Mouse (Mus musculus) cerebellum, adult 2 months (tissue): ENCODE measurements at regions not wholly inside any gene's neighbourhood (a gene's known extent, or its start where the extent isn't known, plus 50 kb on each side); places are given as distances from the start of the nearest gene placed in this dataset.
"Not testable (repeated sequence)": the region's sequence is repeated elsewhere in the genome, so short reads cannot be mapped to it uniquely, and the experiment has no call there.

Experiments
- CTCF ChIP-seq: fragments of 200-500 bp; IDR thresholded peaks from 2 replicates; pipeline ENCODE4 v1.5.1; 2011; ENCODE audit warnings: low read depth, mild to moderate bottlenecking, control low read depth, low read length, moderate library complexity, borderline replicate concordance; ENCODE audit not compliant: insufficient read depth
- POLR2A ChIP-seq: fragments of 200-500 bp; IDR thresholded peaks from 2 replicates; pipeline ENCODE4 v1.6.1; 2011; ENCODE audit warnings: low read length, control low read depth, borderline replicate concordance; ENCODE audit not compliant: insufficient read depth

DNA sequence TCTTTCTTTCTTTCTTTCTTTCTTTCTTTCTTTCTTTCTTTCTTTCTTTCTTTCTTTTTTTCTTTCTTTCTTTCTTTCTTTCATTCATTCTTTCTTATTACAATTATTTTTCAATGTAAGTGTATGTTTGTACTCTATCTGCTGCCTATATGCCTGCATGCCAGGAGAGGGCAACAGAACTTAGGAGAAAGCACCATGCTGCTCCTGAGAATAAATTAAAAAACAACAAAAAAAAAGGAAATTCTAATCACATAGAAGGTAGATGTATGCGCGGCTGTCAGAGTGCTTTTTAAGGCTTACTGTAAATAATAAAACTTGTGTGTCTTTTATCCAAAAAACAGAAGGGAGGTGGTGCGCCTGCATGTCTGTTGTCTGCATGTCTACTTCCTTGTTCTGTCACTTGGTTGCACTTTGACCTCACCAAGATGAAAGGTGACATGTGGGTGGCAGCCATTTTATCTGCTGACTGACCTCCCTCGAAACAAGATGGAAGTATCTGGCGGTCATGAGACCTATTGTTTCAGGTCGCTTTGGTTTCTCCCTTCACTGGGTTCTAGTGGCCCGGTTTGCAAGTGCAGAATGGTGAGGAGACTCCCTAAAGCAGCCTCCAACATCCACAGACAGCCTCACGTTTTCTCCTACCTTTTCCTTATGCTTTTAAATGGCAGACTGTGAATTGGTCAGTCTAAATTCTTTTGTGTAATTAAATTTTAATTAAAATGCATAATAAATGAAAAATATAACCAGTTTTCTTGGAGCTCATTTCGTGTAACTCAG is 475.3 kb upstream of the Olfr161 start:
- TF ChIP-seq CTCF, POLR2A: not testable (repeated sequence)
